Mouse (Mus musculus): ENCODE data around the gene Pth1r. TPM values are rescaled to one million over a fixed set of nuclear protein-coding genes. Genes with fewer than 3 reads are reported as not detected.

Gene Pth1r
- polyA plus RNA-seq, 1 experiment from 2014 or later: 33.9 TPM

GRCm38 (mm10) chr9:110726867-110727266 is 20.1 kb downstream of the Pth1r start:
- Histone ChIP-seq H3K27ac (replicated peaks) (no peak overlapping the region), H3K27me3 (ENCODE audit: low read depth, poor library complexity, severe bottlenecking) (peaks cover 75% of the 10 kb centered on the region), H3K36me3 (peaks cover 45% of the 10 kb centered on the region), H3K9me3 (replicated peaks) (no peaks in the 10 kb centered on the region), H3K4me3 (peak overlapping the region; percentile 41), H3K4me1 (peaks cover 41% of the 10 kb centered on the region)
- DNase-seq (ENCODE audit: low spot score): no peak
- 12% methylated on average over 33 of the region's 33 CpGs for WGBS

GRCm38 (mm10) chr9:110725721-110726135 is 21.2 kb downstream of the Pth1r start:
- DNase-seq (ENCODE audit: low spot score): no peak
- Histone ChIP-seq H3K27ac (replicated peaks) (no peak overlapping the region), H3K4me3 (no peak overlapping the region), H3K27me3 (ENCODE audit: low read depth, poor library complexity, severe bottlenecking) (peaks cover 64% of the 10 kb centered on the region), H3K36me3 (peaks cover 50% of the 10 kb centered on the region), H3K4me1 (peaks cover 32% of the 10 kb centered on the region), H3K9me3 (replicated peaks) (no peaks in the 10 kb centered on the region)
- 24% methylated on average over 9 of the region's 9 CpGs for WGBS

- no peak for DNase-seq (ENCODE audit: low spot score)
- Histone ChIP-seq H3K27me3 (ENCODE audit: low read depth, poor library complexity, severe bottlenecking) (peaks cover 27% of the 10 kb centered on the region), H3K4me3 (no peak overlapping the region), H3K36me3 (peaks cover 36% of the 10 kb centered on the region), H3K9me3 (replicated peaks) (no peaks in the 10 kb centered on the region), H3K27ac (replicated peaks) (no peak overlapping the region), H3K4me1 (peaks cover 26% of the 10 kb centered on the region)
- WGBS: 93% methylated on average over 10 of the region's 10 CpGs
Observed at GRCm38 (mm10) chr9:110722060-110722459, 24.9 kb downstream of the Pth1r start.

GRCm38 (mm10) chr9:110719977-110720376 is 27.0 kb downstream of the Pth1r start:
- Histone ChIP-seq H3K9me3 (replicated peaks) (no peaks in the 10 kb centered on the region), H3K4me3 (no peak overlapping the region), H3K4me1 (peaks cover 11% of the 10 kb centered on the region), H3K27ac (replicated peaks) (peak overlapping the region; percentile 43; the same call in 1 of the 2 replicates), H3K36me3 (peaks cover 37% of the 10 kb centered on the region), H3K27me3 (ENCODE audit: low read depth, poor library complexity, severe bottlenecking) (peaks cover 6% of the 10 kb centered on the region)
- 85% methylated on average over 5 of the region's 5 CpGs for WGBS
- DNase-seq (ENCODE audit: low spot score): no peak

- Histone ChIP-seq H3K4me1 (peaks cover 11% of the 10 kb centered on the region), H3K27me3 (ENCODE audit: low read depth, poor library complexity, severe bottlenecking) (no peaks in the 10 kb centered on the region), H3K27ac (replicated peaks) (0 out of 2 replicates have a peak overlapping the region, but pooled peaks have one; percentile 43), H3K9me3 (replicated peaks) (no peaks in the 10 kb centered on the region), H3K4me3 (no peak overlapping the region), H3K36me3 (peaks cover 36% of the 10 kb centered on the region)
- DNase-seq (ENCODE audit: low spot score): no peak
- WGBS: 90% methylated on average over 3 of the region's 3 CpGs
Observed at GRCm38 (mm10) chr9:110718810-110719209, 28.1 kb downstream of the Pth1r start.

- peaks cover 36% of the 10 kb centered on the region for H3K36me3 ChIP-seq
- peaks cover 11% of the 10 kb centered on the region for H3K4me1 ChIP-seq
- no peak overlapping the region for H3K4me3 ChIP-seq
- no peaks in the 10 kb centered on the region for H3K9me3 ChIP-seq (replicated peaks)
- no peaks in the 10 kb centered on the region for H3K27me3 ChIP-seq (ENCODE audit: low read depth, poor library complexity, severe bottlenecking)
- DNase-seq (ENCODE audit: low spot score): no peak
- WGBS: 93% methylated on average over 6 of the region's 6 CpGs
- no peak overlapping the region for H3K27ac ChIP-seq (replicated peaks)
Observed at GRCm38 (mm10) chr9:110718071-110718470, 28.9 kb downstream of the Pth1r start.

GRCm38 (mm10) chr9:110716775-110717174 is 30.2 kb downstream of the Pth1r start:
- DNase-seq (ENCODE audit: low spot score): peak; percentile 62
- no peak overlapping the region for H3K4me3 ChIP-seq
- WGBS: 29% methylated on average over 4 of the region's 4 CpGs

GRCm38 (mm10) chr9:110715426-110715825 is 31.5 kb downstream of the Pth1r start:
- H3K4me1 ChIP-seq: peaks cover 8% of the 10 kb centered on the region
- no peak overlapping the region for H3K27ac ChIP-seq (replicated peaks)
- 71% methylated on average over 1 of the region's 1 CpGs for WGBS
- DNase-seq (ENCODE audit: low spot score): no peak
- no peaks in the 10 kb centered on the region for H3K27me3 ChIP-seq (ENCODE audit: low read depth, poor library complexity, severe bottlenecking)
- H3K4me3 ChIP-seq: no peak overlapping the region
- no peaks in the 10 kb centered on the region for H3K9me3 ChIP-seq (replicated peaks)
- H3K36me3 ChIP-seq: peaks cover 48% of the 10 kb centered on the region

More at GRCm38 (mm10) chr9:110716775-110717174, 30.2 kb downstream of the Pth1r start:
- Histone ChIP-seq H3K36me3 (peaks cover 41% of the 10 kb centered on the region), H3K4me1 (peaks cover 8% of the 10 kb centered on the region), H3K27ac (replicated peaks) (no peak overlapping the region), H3K27me3 (ENCODE audit: low read depth, poor library complexity, severe bottlenecking) (no peaks in the 10 kb centered on the region), H3K9me3 (replicated peaks) (no peaks in the 10 kb centered on the region)

- Histone ChIP-seq H3K27ac (replicated peaks) (no peak overlapping the region), H3K4me1 (peaks cover 7% of the 10 kb centered on the region), H3K27me3 (ENCODE audit: low read depth, poor library complexity, severe bottlenecking) (no peaks in the 10 kb centered on the region), H3K9me3 (replicated peaks) (no peaks in the 10 kb centered on the region), H3K36me3 (peaks cover 58% of the 10 kb centered on the region), H3K4me3 (no peak overlapping the region)
- DNase-seq (ENCODE audit: low spot score): no peak
- 96% methylated on average over 1 of the region's 1 CpGs for WGBS
Observed at GRCm38 (mm10) chr9:110713389-110713788, 33.6 kb downstream of the Pth1r start.

GRCm38 (mm10) chr9:110712545-110712944 is 34.4 kb downstream of the Pth1r start:
- H3K9me3 ChIP-seq (replicated peaks): no peaks in the 10 kb centered on the region
- H3K36me3 ChIP-seq: peaks cover 65% of the 10 kb centered on the region
- WGBS: 86% methylated on average over 4 of the region's 4 CpGs

GRCm38 (mm10) chr9:110711996-110712395 is 34.9 kb downstream of the Pth1r start:
- H3K36me3 ChIP-seq: peaks cover 65% of the 10 kb centered on the region
- H3K4me1 ChIP-seq: peaks cover 7% of the 10 kb centered on the region
- 89% methylated on average over 6 of the region's 6 CpGs for WGBS
- no peak overlapping the region for H3K27ac ChIP-seq (replicated peaks)
- H3K27me3 ChIP-seq (ENCODE audit: low read depth, poor library complexity, severe bottlenecking): no peaks in the 10 kb centered on the region
- DNase-seq (ENCODE audit: low spot score): no peak
- H3K4me3 ChIP-seq: no peak overlapping the region
- H3K9me3 ChIP-seq (replicated peaks): no peaks in the 10 kb centered on the region

More at GRCm38 (mm10) chr9:110712545-110712944, 34.4 kb downstream of the Pth1r start:
- Histone ChIP-seq H3K4me1 (peaks cover 7% of the 10 kb centered on the region), H3K27me3 (ENCODE audit: low read depth, poor library complexity, severe bottlenecking) (no peaks in the 10 kb centered on the region), H3K4me3 (no peak overlapping the region), H3K27ac (replicated peaks) (no peak overlapping the region)
- no peak for DNase-seq (ENCODE audit: low spot score)

GRCm38 (mm10) chr9:110711532-110711931 is 35.4 kb downstream of the Pth1r start:
- Histone ChIP-seq H3K27me3 (ENCODE audit: low read depth, poor library complexity, severe bottlenecking) (no peaks in the 10 kb centered on the region), H3K9me3 (replicated peaks) (no peaks in the 10 kb centered on the region), H3K27ac (replicated peaks) (no peak overlapping the region), H3K36me3 (peaks cover 65% of the 10 kb centered on the region), H3K4me1 (peaks cover 7% of the 10 kb centered on the region), H3K4me3 (no peak overlapping the region)
- 100% methylated on average over 1 of the region's 1 CpGs for WGBS
- no peak for DNase-seq (ENCODE audit: low spot score)

GRCm38 (mm10) chr9:110709640-110710258 is 37.2 kb downstream of the Pth1r start:
- H3K4me1 ChIP-seq: peaks cover 7% of the 10 kb centered on the region
- H3K4me3 ChIP-seq: 0 out of 2 replicates have a peak overlapping the region, but pooled peaks have one; percentile 23
- H3K9me3 ChIP-seq (replicated peaks): no peaks in the 10 kb centered on the region
- peak; percentile 75 for DNase-seq (ENCODE audit: low spot score)
- peaks cover 60% of the 10 kb centered on the region for H3K36me3 ChIP-seq
- peak overlapping the region; percentile 23; the same call in 1 of the 2 replicates for H3K27ac ChIP-seq (replicated peaks)
- no peaks in the 10 kb centered on the region for H3K27me3 ChIP-seq (ENCODE audit: low read depth, poor library complexity, severe bottlenecking)
- 47% methylated on average over 5 of the region's 5 CpGs for WGBS
